Mouse (Mus musculus) right cerebral cortex, postnatal 10 days (tissue): ENCODE data around the gene Dyrk3.

Experiments used
- DNase-seq, 2 experiments: peaks; one replicate each; pipeline ENCODE4 v3.0.0; 2021; ENCODE audit warnings: low spot score in 2 of 2

Dyrk3 gene

DNA sequence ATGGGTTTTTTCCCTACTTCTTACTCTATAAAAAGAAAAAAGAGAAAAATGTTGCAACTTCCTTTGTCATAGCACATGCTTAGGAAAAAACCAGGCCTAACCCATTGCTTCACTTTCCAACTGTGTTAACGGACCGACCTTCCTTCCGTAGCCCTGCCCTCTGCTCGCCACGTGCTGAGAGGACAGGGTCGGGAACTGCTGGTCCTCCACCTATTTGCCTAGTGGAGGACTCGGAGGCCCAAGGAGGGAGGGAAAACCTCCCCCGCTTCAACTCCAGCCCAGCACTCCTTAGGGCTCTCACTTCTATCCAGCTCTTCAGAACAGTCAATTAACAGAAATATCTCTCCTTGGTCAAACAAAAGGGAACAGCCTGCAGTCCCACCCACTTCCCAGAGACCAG, 53.9 kb downstream of the Dyrk3 start:
- DNase-seq, result no peak

GRCm38 (mm10) chr1:131083609-131084008, 54.5 kb downstream of the Dyrk3 start:
- no peak for DNase-seq

- DNase-seq, result no peak
Measured at GRCm38 (mm10) chr1:131083122-131083521, 55.0 kb downstream of the Dyrk3 start.

- no peak for DNase-seq
Measured at GRCm38 (mm10) chr1:131080686-131081085, 57.5 kb downstream of the Dyrk3 start.

GRCm38 (mm10) chr1:131079762-131080161, 58.4 kb downstream of the Dyrk3 start:
- no peak for DNase-seq

- DNase-seq, result peak; percentile 83 to 91
Measured at GRCm38 (mm10) chr1:131078761-131079330, 59.3 kb downstream of the Dyrk3 start.
